Mouse (Mus musculus): ENCODE results near the gene Acsf3. TPM values are rescaled to one million over a fixed set of nuclear protein-coding genes. Genes with fewer than 3 reads are reported as not detected.

The Acsf3 gene
- polyA plus RNA-seq, 1 experiment: 14.2 TPM

DNA sequence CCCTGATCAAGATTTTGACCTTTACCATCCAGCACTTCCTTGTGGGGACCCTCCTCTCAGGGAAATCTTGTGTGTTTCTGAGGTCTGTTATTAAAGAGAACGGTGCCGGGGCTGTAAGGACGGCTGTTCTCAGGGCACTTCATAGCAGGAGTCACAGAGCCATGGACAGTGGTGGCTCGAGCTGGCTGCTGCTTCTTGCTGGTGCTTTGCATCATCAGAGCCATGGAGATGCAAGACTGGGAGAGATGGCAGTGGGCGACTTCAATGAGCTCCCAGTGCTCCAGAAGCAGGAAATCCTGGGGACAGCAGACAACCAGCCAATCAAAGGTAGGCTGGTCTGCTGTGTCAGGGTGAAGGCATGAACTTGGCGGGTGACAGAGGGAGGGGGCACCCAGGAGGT is 14.2 kb upstream of the Acsf3 start:
- no peak for DNase-seq (ENCODE audit: low spot score)

GRCm38 (mm10) chr8:122762731-122763266 is 12.5 kb upstream of the Acsf3 start:
- no peak for DNase-seq (ENCODE audit: low spot score)

GRCm38 (mm10) chr8:122763267-122763738 is 12.0 kb upstream of the Acsf3 start:
- DNase-seq (ENCODE audit: low spot score): no peak

GRCm38 (mm10) chr8:122764790-122765474 is 10.4 kb upstream of the Acsf3 start:
- DNase-seq (ENCODE audit: low spot score): no peak

- DNase-seq (ENCODE audit: low spot score): no peak
These were observed 9.1 kb upstream of the Acsf3 start for GRCm38 (mm10) chr8:122766189-122766588.

- no peak for DNase-seq (ENCODE audit: low spot score)
These were observed 8.6 kb upstream of the Acsf3 start for GRCm38 (mm10) chr8:122766647-122767200.

- DNase-seq (ENCODE audit: low spot score): no peak
These were observed 8.1 kb upstream of the Acsf3 start for GRCm38 (mm10) chr8:122767229-122767628.

GRCm38 (mm10) chr8:122769251-122770058 is 5.8 kb upstream of the Acsf3 start:
- DNase-seq (ENCODE audit: low spot score): no peak

DNA sequence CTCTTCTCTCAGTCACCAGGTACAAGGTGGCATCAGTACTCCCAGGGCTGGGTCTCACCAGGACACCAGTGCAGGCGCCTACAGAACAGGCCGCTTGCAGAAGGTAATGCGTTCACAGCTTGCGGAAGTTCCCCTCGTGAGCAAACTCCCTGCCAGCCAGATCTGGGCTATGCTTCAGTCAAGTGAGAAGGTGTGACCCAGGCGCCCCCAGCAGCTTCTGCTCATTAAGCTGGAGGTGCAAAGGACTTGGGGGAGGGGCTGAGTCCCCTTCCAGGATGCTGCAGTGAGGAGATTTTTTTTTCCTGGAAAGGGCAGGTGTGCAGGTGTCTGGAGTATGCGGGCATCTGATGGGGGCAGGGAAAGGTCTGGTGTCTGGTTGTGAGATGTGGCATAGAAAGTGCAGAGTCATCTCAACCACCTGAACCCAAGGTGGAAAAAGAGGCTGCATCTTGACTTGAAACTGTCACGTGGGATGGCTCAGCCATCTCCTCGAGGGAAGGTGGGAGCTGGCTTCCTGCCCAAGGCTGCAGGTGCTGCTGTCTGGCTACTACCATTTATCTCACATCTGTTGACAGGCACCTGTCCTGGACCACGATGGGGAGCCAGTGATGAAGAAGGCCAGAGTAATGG is 2.7 kb upstream of the Acsf3 start:
- no peak for DNase-seq (ENCODE audit: low spot score)

DNA sequence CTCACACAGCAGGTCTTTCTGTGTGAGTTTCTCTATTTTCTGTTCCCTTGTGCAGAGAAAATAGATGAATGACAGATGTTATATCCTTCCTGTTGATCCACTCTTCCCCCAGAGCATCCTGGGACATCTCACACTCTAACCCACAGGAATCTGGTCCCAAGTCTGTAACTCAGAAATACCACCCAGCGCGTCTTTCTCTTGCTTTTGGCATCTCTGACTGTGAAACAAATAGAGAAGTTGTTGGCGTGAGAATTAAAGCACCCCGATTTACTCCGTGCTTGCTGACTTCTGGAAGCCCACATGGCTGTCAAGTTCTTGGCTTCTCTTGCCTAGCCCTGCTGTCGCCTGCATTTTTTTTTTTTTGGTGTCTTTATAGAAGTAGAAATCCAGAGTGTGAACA is 2.4 kb downstream of the Acsf3 start:
- DNase-seq (ENCODE audit: low spot score): no peak

GRCm38 (mm10) chr8:122778703-122779239 is 3.5 kb downstream of the Acsf3 start:
- DNase-seq (ENCODE audit: low spot score): no peak

GRCm38 (mm10) chr8:122779255-122779654 is 4.0 kb downstream of the Acsf3 start:
- no peak for DNase-seq (ENCODE audit: low spot score)

- DNase-seq (ENCODE audit: low spot score): no peak
These were observed 9.5 kb downstream of the Acsf3 start for GRCm38 (mm10) chr8:122784756-122785155.

DNA sequence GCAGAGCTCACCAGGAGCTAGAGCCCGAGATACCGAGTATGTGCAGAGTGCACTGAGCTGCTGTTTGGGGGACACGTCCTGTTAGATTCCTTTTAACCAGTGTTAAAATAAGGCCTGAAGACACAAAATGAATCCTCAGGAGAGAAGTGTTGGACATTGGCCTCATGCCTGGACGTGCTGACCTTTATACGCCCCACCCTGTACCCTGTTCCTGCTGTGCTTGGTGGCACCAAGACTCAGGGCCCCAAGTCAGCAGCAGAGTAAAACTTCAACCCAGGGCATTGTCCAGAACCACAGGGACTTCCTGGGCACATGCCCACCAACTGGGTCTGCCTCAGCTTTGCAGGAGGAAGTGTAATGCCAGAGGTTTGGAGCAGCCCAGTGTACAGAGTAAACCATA is 14.5 kb downstream of the Acsf3 start:
- DNase-seq (ENCODE audit: low spot score): no peak

- no peak for DNase-seq (ENCODE audit: low spot score)
These were observed 18.3 kb downstream of the Acsf3 start for GRCm38 (mm10) chr8:122793375-122794174.

DNA sequence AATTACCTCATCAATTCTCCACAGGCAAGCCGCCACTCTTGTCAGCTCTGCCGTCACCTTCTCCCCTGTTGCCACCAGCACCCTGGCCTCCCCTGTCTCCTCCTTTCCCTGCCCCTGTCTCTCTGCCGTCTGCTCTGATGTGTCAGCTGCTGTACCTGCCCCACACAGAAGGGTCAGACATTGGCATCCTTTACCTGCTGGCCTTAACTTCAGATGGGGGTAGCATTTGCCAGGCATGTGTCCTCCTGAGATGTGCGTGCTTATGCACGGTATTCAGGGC is 18.8 kb downstream of the Acsf3 start:
- DNase-seq (ENCODE audit: low spot score): no peak

GRCm38 (mm10) chr8:122803906-122804761 is 28.8 kb downstream of the Acsf3 start:
- no peak for DNase-seq (ENCODE audit: low spot score)

- DNase-seq (ENCODE audit: low spot score): no peak
These were observed 30.1 kb downstream of the Acsf3 start for GRCm38 (mm10) chr8:122805349-122805748.

DNA sequence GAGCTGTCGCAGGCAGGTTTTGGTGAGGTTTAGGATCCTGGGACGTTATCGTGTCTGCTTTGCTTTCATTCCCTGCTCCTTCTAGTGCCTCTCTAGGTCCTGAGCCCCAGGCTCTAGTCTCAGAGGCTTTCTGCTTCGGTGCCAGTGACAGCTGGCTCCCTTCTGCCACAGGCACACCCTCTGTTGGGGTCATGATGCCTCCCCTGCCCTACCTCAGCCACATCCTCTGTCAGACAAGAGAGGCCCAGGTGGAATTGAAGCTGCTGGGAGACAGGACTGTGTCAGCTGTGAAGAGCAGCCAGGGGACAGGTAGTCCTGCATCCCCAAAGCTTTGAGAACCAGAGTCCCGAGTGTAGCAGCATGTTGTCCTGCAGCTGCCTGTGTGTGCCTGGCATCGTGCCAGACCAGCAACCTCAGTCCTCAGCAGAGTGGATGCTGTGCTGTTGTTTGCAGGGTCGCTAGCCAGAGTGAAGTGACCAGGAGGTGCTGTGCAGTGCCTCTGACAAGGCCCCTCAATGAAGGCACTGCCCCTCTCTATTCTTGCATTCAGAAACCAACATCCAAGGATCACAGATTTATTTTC is 31.8 kb downstream of the Acsf3 start:
- DNase-seq (ENCODE audit: low spot score): no peak

DNA sequence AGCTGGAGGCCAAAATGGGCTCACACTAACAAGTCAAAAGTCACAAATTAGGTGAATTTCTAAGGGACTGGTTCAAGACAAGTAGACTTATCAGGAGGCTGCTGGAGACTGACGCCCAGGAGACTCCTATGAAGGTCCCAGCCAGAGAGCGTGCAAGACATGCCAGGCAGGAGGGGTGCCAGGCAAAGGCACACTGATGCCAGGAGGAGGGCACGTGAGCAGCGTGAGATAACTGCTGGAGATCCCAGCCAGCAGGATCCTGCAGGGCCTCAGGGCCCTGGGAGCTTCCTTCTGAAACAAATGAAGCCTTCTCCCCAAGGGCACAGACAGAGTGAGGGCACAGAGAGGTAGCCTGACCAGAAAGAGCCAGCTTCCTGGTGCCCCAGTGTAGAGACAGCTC is 32.6 kb downstream of the Acsf3 start:
- no peak for DNase-seq (ENCODE audit: low spot score)
